Mouse (Mus musculus) lung, postnatal 14 days (tissue): Measurements from ENCODE around the gene Cdk10.

Experiments
- DNase-seq: peaks from one replicate; pipeline ENCODE4 v3.0.0; 2021

The Cdk10 gene

GRCm38 (mm10) chr8:123275096-123275495 is 50.5 kb downstream of the Cdk10 start:
- no peak for DNase-seq

- no peak for DNase-seq
These were observed 53.8 kb downstream of the Cdk10 start for GRCm38 (mm10) chr8:123278445-123278844.

GRCm38 (mm10) chr8:123279828-123280227 is 55.2 kb downstream of the Cdk10 start:
- DNase-seq = no peak

- DNase-seq = no peak
These were observed 55.9 kb downstream of the Cdk10 start for GRCm38 (mm10) chr8:123280302-123281094.
